In the genomic region with DNA sequence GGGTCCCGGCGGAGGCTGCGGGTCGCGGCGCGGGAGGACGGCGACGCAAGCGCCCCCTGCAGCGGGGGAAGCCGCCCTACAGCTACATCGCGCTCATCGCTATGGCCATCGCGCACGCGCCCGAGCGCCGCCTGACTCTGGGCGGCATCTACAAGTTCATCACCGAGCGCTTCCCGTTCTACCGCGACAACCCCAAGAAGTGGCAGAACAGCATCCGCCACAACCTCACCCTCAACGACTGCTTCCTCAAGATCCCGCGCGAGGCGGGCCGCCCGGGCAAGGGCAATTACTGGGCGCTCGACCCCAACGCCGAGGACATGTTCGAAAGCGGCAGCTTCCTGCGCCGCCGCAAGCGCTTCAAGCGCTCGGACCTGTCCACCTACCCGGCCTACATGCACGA, we compare ENCODE assay signal across 9 mouse cellular contexts. TPM values are rescaled to one million over a fixed set of nuclear protein-coding genes. Genes with fewer than 3 reads are reported as not detected.
DNase-seq lines count a peak whose midpoint lies in the region; ATAC-seq and TF ChIP-seq lines count a peak whose summit lies in the region.
"Had no signal": no experiment of that assay in that cellular context is flagged by ENCODE, and none has a peak within 500 bp of the region (broad histone marks: within the 10 kb centered on the region; RNA-seq: fewer than 3 reads in every experiment).

No protein-coding gene starts in this region.

- intact Hi-C loops in gastrocnemius, adult 2 months (cut with DNase I) = no loop called here
- intact Hi-C loops in left cerebral cortex, postnatal 14 days (cut with DNase I) = loop anchor here (5.0 kb wide), 1 partner anchor 142 kb away; no protein-coding TSS in a partner anchor

- no peaks in the 10 kb centered on the region for H3K9me3 ChIP-seq in heart, embryonic 15.5 days (replicated peaks)
- H3K9me3 ChIP-seq in limb, embryonic 13.5 days = no peaks in the 10 kb centered on the region

- no peak for TF ChIP-seq POLR2A in bone marrow macrophage, adult 2 months (IDR thresholded peaks at IDR 0.05; ENCODE audit: borderline replicate concordance, low read depth, low read length)

- H3K4me1 ChIP-seq in bone marrow macrophage, adult 2 months (ENCODE audit: control insufficient read depth, insufficient read depth, low read length) = no peaks in the 10 kb centered on the region
- H3K4me1 ChIP-seq in heart, embryonic 15.5 days (replicated peaks) = peaks cover 25% of the 10 kb centered on the region
- H3K4me1 ChIP-seq in limb, embryonic 13.5 days = peaks cover 20% of the 10 kb centered on the region

- H3K27ac ChIP-seq in gastrocnemius, adult 2 months = no peak overlapping the region
- no peak overlapping the region for H3K27ac ChIP-seq in bone marrow macrophage, adult 2 months (ENCODE audit: insufficient read depth, low read depth, low read length)
- no peak overlapping the region for H3K27ac ChIP-seq in heart, embryonic 15.5 days
- no peak overlapping the region for H3K27ac ChIP-seq in limb, embryonic 13.5 days

- H3K36me3 ChIP-seq in heart, embryonic 15.5 days = no peaks in the 10 kb centered on the region
- H3K36me3 ChIP-seq in limb, embryonic 13.5 days = no peaks in the 10 kb centered on the region

- DNase-seq in gastrocnemius, adult 2 months = peak; percentile 29
- no peak for DNase-seq in gastrocnemius, adult 8-10 months (ENCODE audit: low spot score in 2 of 2)
- DNase-seq in urinary bladder, adult 2 months (ENCODE audit: low spot score) = no peak
- DNase-seq in left cerebral cortex, postnatal 14 days (ENCODE audit: low spot score in 2 of 2) = no peak

- H3K4me2 ChIP-seq in heart, embryonic 15.5 days = peak overlapping the region; percentile 61
- peak overlapping the region; percentile 60 for H3K4me2 ChIP-seq in limb, embryonic 13.5 days (replicated peaks)

- TF ChIP-seq CTCF in gastrocnemius, adult 2 months (IDR thresholded peaks at IDR 0.05) = no peak
- no peak for TF ChIP-seq CTCF in bone marrow macrophage, adult 2 months (IDR thresholded peaks at IDR 0.05; ENCODE audit: low read depth, low read length)

- no peak for ATAC-seq in heart, embryonic 15.5 days (replicated peaks; ENCODE audit: insufficient number of reproducible peaks, insufficient read depth, low FRiP score, low read depth)
- ATAC-seq in limb, embryonic 13.5 days (ENCODE audit: low FRiP score, low read depth) = no peak
- 0 out of 2 replicates have a peak, but pooled peaks have one; percentile 9 for ATAC-seq in monocyte, adult 5-6 weeks (replicated peaks; ENCODE audit: insufficient number of reproducible peaks, low FRiP score, low TSS enrichment, poor library complexity, severe bottlenecking)

- H3K9ac ChIP-seq in heart, embryonic 15.5 days = no peak overlapping the region
- H3K9ac ChIP-seq in limb, embryonic 13.5 days = no peak overlapping the region

- H3K4me3 ChIP-seq in gastrocnemius, adult 2 months = peak overlapping the region; percentile 66
- peak overlapping the region; percentile 36 for H3K4me3 ChIP-seq in bone marrow macrophage, adult 2 months (ENCODE audit: insufficient read depth, low read length)
- H3K4me3 ChIP-seq in heart, embryonic 15.5 days = peak overlapping the region; percentile 43
- H3K4me3 ChIP-seq in limb, embryonic 13.5 days = peak overlapping the region; percentile 42

- WGBS in heart, embryonic 15.5 days = 1% methylated on average over 51 of the region's 51 CpGs
- WGBS in limb, embryonic 13.5 days = 2% methylated on average over 51 of the region's 51 CpGs

- H3K27me3 ChIP-seq in heart, embryonic 15.5 days = peaks cover 100% of the 10 kb centered on the region
- H3K27me3 ChIP-seq in limb, embryonic 13.5 days = peaks cover 100% of the 10 kb centered on the region

RNA-seq across cellular contexts. Expression of a gene that starts 0.9 kb away (rescaled TPM):
- total RNA-seq in gastrocnemius, adult 2 months (2021) = not detected
- not detected for total RNA-seq in gastrocnemius, adult 8-10 months (2022)
- not detected in 2 replicates for polyA plus RNA-seq in bone marrow macrophage, adult 2 months (2012; ENCODE audit: insufficient read depth, insufficient read length, missing spikeins)
- not detected in 2 replicates for polyA plus RNA-seq in heart, embryonic 15.5 days (2015; fragmentation: Nextera tagmentation; extraction: Ambion mirVana)
- polyA plus RNA-seq in limb, embryonic 13.5 days (2015; fragmentation: Nextera tagmentation; extraction: Ambion mirVana) = not detected in 2 replicates
- not detected in 3 replicates for total RNA-seq in monocyte, adult 5-6 weeks (2017)
- polyA plus RNA-seq in urinary bladder, adult 2 months (2012; rRNA removed) = not detected in 2 replicates
- not detected for total RNA-seq in left cerebral cortex, postnatal 14 days (2021)
- polyA plus RNA-seq: C2C12 had no signal

RNA-seq across cellular contexts. Expression of a gene that starts 44.9 kb away (rescaled TPM):
- total RNA-seq in gastrocnemius, adult 2 months (2021) = 1 to 10 TPM; 2.8 to 3.0 TPM
- 1 to 10 TPM; 2.1 to 2.8 (median 2.5) TPM for total RNA-seq in gastrocnemius, adult 8-10 months (2022)
- 4.2 and 5.7 TPM in 2 replicates for polyA plus RNA-seq in bone marrow macrophage, adult 2 months (2012; ENCODE audit: insufficient read depth, insufficient read length, missing spikeins)
- polyA plus RNA-seq in heart, embryonic 15.5 days (2015; fragmentation: Nextera tagmentation; extraction: Ambion mirVana) = 7.8 and 8.7 TPM in 2 replicates
- polyA plus RNA-seq in limb, embryonic 13.5 days (2015; fragmentation: Nextera tagmentation; extraction: Ambion mirVana) = 9.2 and 9.5 TPM in 2 replicates
- total RNA-seq in monocyte, adult 5-6 weeks (2017) = 8.4 to 14.5 TPM (median 11.4 TPM) in 3 replicates
- 4.7 and 6.3 TPM in 2 replicates for polyA plus RNA-seq in urinary bladder, adult 2 months (2012; rRNA removed)
- total RNA-seq in left cerebral cortex, postnatal 14 days (2021) = 1 to 10 TPM; 3.2 to 3.7 TPM
